Mouse (Mus musculus) gastrocnemius, postnatal 25 days (tissue): Measurements from ENCODE around the gene Myo1c. TPM values are rescaled to one million over a fixed set of nuclear protein-coding genes. Genes with fewer than 3 reads are reported as not detected.
"Not testable (repeated sequence)": the region's sequence is repeated elsewhere in the genome, so short reads cannot be mapped to it uniquely, and the experiment has no call there.

Experiments used
- DNase-seq: peaks from one replicate; pipeline ENCODE4 v3.0.0; 2022
- total RNA-seq, 2 experiments: library from RNA; stranded (reverse); gene quantifications; 1 replicate in 1 of 2; 2 replicates in 1 of 2; pipeline ENCODE4 v1.2.3; 2021

The Myo1c gene
- total RNA-seq, 2 experiments from 2014 or later = 43.0 to 44.3 TPM

GRCm38 (mm10) chr11:75669176-75669852 lies 19.0 kb downstream of the Myo1c start:
- DNase-seq = no peak

DNA sequence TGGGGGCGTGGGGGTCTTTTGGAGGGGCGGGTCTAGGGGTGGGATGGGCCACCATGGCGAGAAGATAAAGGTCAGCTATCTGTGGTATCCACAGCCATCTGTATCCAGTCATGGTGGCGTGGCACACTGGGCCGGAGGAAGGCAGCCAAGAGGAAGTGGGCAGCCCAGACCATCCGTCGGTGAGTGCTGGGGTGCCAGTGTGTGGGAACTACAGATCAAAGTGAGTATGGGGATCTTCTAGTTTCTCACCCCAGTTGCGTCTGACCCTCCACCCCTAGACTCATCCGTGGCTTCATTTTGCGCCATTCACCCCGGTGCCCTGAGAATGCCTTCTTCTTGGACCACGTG lies 19.5 kb downstream of the Myo1c start:
- no peak for DNase-seq

DNA sequence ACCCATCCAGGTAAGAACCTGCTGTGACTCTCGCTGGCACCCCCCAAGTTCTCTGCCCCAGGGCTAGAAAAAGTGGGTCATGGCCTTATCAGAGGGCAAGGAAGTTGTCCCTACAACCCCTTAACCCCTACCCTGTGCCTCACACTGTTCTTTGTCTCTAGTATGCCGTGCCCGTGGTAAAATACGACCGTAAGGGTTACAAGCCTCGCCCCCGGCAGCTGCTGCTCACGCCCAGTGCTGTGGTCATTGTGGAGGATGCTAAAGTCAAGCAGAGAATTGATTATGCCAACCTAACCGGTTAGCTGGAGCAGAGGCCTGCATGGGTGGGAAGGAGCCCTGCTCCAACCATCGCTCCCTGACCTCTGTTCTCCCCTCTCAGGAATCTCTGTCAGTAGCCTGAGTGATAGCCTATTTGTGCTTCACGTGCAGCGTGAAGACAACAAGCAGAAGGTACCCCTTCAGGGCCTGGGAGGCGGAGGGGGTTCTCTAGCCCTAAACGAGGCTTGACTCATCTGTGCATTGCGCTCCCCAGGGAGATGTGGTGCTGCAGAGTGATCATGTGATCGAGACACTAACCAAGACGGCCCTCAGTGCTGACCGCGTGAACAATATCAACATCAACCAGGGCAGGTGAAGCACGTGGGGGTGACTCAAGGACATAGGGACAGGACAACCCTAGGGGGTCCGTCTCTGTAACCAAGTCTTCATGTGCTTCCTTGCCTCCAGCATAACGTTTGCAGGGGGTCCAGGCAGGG lies 21.3 kb downstream of the Myo1c start:
- DNase-seq = no peak

DNA sequence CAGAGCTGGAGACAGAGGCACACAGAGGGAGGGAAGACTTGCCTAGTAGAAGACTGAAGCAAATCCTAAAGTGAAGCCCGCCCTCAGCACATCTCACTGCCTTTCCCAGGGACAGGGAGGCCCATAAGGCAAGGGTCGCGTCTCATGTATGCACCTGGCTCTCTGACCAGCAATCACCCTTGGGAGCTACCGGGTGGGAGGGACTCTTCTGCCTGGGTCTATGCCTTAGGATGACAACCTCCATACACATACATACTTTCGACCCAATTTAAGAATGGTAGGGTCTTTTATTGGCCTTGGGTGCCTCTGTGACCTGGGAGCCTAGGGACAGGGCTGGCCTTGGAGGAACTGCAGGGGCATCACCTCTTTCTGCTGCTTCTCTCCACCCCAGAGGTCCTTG lies 23.1 kb downstream of the Myo1c start:
- DNase-seq = no peak

DNA sequence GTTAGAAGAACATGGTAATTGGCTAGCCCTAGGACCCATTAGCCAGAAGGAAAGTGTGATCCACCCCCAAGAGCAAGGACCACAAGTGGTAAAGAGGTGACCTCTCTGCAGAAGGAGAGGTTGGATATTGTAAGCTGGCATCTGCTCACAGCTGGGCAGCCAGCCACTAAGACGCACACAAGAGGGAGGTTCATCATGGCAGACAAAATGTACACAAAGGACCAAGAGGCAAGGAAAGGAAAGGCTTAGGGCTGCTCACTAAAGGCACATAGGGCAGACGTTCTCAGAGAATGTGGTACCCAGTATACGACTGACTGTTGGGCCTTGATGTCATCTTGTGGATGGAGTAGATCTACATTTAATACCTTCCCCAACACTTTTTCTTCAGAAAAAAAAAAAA lies 24.6 kb downstream of the Myo1c start:
- no peak for DNase-seq

DNA sequence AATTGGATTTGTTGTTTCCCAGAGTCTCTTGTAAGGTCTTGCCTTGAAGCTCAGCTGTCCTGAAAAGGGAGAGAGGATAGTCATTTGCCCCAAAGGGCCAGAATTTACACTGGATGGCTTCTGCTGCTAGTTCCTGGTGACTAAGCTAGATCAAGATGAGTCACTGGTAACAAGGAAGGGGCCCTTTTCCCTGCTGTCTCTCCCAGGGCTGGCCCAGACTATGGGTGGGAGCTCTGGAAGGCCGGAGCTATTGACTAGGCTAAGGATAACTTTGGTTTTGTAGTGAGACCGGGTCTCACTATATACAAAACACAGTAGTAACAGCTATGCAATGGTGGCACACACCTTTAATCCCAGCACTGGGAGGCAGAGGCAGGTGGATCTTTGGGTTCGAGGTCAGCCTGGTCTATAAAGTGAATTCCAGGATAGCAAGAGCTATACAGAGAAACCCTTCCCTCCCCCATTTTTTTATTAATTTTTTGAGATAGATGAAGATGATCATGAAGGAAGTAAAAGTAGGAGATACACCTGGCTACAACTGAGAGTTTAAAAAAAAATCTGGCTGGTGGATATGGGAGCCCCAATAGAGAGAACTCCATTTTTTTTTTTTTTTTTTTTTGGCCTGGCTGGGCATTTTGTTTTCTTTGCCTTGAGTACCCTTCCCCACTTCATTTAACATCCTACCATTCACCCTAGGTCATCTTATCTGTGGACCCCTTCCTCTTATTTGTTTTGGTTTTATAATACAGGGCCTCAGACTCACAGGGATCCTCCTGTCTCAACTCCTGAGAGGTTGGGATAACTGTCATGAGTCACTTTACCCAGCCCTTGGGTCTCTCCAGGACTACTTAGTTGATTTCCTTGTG lies 27.8 kb downstream of the Myo1c start:
- DNase-seq = no peak

DNA sequence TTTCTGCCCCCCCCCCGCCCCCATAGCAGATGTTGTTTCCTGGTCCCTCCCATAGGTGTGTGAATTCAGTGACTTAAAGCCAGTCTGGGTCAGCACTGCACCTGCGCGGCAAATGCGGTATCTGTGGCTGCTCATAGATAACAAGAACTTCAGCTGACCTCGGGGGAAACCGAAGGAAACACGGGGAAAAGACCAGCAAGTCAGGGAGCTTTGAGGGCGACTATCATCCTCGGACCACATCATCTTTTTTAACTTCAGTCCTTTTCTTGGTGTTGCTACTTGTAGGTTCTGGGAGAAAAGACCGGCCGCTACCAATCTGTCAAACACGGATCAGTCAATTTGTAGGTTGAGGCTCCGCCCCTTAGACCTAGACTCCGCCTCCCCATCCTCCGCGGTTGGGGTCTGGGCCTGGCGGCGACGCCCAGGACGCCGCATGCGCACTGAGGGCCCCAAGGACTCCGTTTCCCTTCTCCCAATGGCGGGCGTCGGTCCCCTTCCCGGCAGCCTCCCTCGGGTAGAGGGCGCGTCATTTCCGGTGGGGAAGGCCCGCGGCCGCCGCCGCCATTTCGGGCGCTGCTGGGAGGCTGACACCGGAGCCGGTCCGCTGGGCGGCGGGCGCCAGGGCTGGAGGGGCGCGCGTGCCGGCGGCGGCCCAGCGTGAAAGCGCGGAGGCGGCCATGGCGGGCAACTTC lies 28.6 kb downstream of the Myo1c start, which contains the start of gene Crk:
Crk (plus strand) TSS at position 513 of the 692 bp plus-strand sequence.
- peak; percentile 98 for DNase-seq

- peak; percentile 70 for DNase-seq
Observed at GRCm38 (mm10) chr11:75679439-75680171, 29.3 kb downstream of the Myo1c start.

DNA sequence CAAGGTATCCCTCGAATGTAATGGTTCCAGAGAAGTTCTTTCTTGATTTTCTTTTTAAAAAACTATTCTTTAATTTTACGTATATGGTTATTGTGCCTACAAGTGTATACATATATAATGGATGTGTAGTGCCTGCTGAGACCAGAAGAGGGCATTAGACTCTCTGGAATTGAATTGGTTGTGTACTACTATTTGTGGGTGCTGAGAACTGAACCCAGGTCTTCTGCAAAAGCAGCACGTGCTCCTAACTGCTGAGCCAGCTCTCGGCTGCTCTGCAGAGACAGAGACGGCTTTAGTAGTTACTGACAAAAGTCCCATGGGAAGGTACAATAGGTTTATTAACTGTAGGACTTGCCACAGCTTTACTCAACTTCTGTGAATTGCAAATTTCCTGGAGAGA lies 34.2 kb downstream of the Myo1c start:
- no peak for DNase-seq

DNA sequence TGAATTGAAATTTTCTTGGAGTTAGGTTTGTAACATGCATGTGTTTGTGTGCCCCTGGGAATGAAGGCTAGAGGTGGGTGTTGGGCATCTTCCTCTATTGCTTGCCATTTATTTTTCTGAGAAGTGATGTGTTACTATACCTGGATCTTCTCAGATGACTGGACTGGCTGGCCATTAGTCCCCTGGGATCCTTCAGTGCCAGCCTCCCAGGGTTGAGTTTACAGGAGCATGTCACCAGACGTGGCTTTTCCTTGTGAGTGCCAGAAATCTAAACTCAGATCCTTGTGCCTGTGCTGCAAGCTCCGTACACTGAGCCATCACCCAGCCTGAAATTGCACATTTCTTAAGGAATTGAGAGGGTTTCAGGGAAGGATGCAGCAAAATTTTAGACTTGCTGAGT lies 34.7 kb downstream of the Myo1c start:
- peak; percentile 59 for DNase-seq

DNA sequence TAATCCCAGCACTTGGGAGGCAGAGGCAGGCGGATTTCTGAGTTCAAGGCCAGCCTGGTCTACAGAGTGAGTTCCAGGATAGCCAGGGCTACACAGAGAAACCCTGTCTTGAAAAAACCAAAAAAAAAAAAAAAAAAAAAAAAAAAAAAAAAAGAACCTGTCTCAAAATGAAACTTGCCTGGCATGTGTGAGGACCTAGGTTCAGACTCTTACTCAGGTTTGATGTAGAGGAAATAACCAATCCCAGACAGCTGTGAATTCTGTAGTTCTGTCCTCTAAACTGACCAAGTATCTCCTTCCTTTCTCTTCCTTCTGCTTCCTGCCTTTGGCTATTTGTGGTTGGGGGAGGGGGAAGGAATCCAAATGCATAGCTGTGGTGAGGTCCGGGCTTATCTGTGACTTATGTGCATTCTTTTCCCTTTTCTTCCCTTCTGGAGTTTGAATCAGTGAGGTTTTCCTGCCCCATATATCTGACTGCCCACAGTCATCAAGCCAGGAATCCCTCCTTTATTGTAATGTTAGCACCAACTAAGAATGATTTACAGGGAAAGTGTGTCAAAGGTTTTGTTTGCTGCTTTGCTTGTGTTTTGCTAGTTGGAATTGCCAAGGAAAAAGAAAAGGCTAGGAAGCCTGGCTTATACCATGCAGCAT lies 37.2 kb downstream of the Myo1c start:
- DNase-seq = no peak

GRCm38 (mm10) chr11:75688132-75688531 lies 37.8 kb downstream of the Myo1c start:
- DNase-seq = no peak

DNA sequence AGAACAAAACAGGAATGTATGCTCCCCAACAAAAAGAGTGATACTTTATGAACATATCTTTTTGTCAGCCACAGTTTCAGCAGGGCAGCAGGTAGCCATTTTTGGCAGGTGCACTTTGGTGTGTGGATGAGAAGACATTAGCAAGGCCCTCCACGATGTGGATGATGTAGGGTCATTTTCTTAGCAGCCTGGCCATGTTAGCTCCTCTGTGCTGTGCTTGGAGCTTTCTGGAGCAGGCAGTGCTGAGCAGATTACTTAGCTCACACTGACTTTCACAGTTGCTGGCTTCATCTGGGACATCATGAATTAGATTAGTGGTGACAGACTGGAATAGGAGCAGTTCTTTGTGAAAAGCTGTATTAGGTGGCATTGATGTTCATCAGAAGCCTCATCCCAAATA lies 39.7 kb downstream of the Myo1c start:
- no peak for DNase-seq

- DNase-seq = no peak
Observed at GRCm38 (mm10) chr11:75691047-75691446, 40.7 kb downstream of the Myo1c start.

DNA sequence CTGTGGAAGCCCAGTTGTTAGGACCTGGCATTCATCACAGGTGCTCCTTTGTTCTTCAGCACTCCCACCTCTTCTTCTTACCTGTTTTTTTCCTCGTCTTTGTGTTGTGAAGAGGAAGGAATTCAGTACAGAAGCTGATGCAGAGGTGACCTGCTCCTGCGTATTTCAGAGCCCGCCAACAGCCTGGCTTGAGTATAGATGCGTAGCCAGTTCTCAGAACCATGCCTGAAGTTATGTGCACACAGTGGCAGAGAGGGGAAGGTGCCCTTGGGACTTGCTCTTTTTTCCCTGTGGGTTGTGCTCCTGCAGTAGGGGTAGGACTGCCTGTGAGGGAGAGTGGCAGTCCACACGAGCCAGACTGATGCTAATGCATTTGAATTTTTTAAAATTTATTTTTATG lies 43.3 kb downstream of the Myo1c start:
- no peak for DNase-seq

DNA sequence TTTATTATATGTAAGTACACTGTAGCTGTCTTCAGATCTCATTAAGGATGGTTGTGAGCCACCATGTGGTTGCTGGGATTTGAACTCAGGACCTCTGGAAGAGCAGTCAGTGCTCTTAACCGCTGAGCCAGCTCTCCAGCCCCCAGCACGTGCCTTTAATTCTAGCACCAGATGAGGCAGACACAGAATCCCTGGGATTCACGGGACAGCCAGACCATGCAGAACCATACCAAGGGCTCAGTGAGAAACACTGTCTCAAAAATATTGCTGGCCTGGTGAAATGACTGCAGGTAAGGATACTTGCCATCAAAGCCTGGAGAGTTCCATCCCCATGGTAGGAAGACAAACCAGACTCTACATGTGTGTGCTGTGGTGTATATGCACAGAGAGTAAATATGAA lies 47.2 kb downstream of the Myo1c start:
- DNase-seq = not testable (repeated sequence)

DNA sequence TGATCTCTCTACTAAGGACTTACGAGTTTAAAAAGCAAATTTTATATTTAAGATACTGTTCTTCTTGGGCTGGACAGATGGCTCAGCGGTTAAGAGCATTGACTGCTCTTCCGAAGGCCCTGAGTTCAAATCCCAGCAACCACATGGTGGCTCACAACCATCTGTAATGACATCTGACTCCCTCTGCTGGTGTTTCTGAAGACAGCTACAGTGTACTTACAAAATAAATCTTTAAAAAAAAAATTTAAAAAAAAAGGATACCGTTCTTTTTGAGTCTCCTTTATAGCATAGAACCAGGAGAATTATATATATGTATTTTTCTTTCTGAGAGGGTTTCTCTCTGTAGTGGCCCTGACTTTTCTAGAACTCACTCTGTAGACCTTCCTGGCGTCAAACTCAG lies 50.3 kb downstream of the Myo1c start:
- DNase-seq = no peak

DNA sequence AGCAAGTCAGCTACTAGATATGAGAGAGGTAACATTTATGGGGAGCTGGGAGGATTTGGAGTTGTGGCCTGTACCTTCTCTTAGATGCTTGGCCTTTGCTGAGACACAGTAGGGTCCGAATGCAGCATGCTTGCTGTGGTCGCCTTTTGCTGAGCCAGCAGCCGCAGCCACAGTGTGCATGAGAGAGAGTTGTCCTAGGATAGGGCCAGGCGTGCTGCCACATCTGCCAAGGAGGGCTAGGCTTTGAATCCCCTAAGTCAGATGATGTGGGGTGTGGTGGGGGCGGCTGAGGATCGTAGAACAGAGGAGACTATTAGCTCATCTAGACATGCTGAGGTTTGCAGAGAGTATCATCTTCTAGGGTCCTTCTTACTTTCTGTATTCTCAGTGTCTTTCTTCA lies 52.5 kb downstream of the Myo1c start:
- no peak for DNase-seq

DNA sequence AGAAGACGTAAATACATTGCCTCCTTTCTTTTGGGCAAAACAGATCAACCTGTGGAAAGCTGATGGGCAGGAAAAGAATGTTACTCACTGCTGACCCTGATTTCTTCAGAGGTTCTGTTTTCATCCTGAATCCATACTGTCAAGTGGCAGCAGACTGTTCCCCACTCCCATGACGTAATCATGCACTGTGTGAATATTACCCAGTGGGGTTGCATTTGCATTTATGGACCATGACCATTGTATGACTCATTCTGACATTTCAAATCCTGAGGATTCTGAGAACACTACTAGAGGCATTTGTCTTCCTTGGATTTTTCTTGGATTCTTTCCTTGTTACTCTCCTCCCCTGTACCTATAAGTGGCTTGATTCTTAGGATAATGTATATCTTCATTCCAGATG lies 53.4 kb downstream of the Myo1c start:
- DNase-seq = no peak

GRCm38 (mm10) chr11:75713949-75714348 lies 63.6 kb downstream of the Myo1c start:
- DNase-seq = no peak

GRCm38 (mm10) chr11:75715556-75715955 lies 65.3 kb downstream of the Myo1c start:
- DNase-seq = peak; percentile 42
